Mouse (Mus musculus): Measurements from ENCODE around the gene D930020B18Rik.

DNA sequence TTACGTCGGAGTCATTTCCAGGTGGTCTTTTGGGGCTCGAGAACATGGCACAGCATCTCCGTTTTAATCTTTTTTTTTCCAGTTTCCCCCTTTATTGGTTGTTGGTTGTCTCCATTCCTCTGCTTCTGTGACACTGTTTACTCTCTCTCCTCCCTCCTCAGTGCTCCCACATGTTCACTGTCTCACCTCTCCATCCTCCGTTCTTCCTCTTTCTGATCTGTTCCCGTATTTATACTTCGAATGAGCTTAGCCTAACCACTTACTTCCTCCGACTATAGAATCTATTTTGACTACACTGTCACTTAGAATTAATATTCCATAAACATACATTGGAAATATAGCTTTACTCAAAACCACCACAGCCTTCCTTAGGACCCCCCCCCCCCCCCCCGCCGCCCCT lies 41.2 kb downstream of the D930020B18Rik start:
- TF ChIP-seq POLR2A (IDR thresholded peaks at IDR 0.05; ENCODE audit: insufficient read depth, low read depth, low read length) (no peak), CTCF (IDR thresholded peaks at IDR 0.05; ENCODE audit: insufficient read depth, low read depth, low read length) (no peak)
